Mouse (Mus musculus): Measurements from ENCODE around the gene Gm43951. TPM values are rescaled to one million over a fixed set of nuclear protein-coding genes. Genes with fewer than 3 reads are reported as not detected.

Gm43951 gene
- total RNA-seq (2023) = under 1 TPM; 0.53 to 0.62 TPM

GRCm38 (mm10) chr11:72206341-72207203 is at the start of gene Gm43951:
Gene Gm43951 (minus strand): TSS chr11:72206840.

GRCm38 (mm10) chr11:72215410-72215797 is 8.8 kb upstream of the Gm43951 start, which contains the start of gene Med31:
Gene Med31 (minus strand): TSS chr11:72215592.

GRCm38 (mm10) chr11:72207204-72207833 is 679 bp upstream of the Gm43951 start, which contains the start of the genes 4933427D14Rik and Txndc17:
Gene 4933427D14Rik (minus strand): TSS chr11:72207459.
Gene Txndc17 (plus strand): TSS chr11:72207547.

Other genes with a start within 250 kb of the Gm43951 start
- gene Aipl1, start 169.3 kb downstream of the Gm43951 start, total RNA-seq (2023) = under 1 TPM; 0.31 to 0.49 TPM
- 10 to 100 TPM; 22.1 to 26.5 TPM for gene Pimreg, start 164.8 kb downstream of the Gm43951 start, total RNA-seq (2023)
- gene Pitpnm3, start 71.1 kb downstream of the Gm43951 start, total RNA-seq (2023) = not detected
- gene 4933427D14Rik, start 619 bp upstream of the Gm43951 start, total RNA-seq (2023) = 10 to 100 TPM in 1 of 2 experiments, 1 to 10 TPM in 1; 8.8 to 10.5 TPM
- gene Txndc17, start 707 bp upstream of the Gm43951 start, total RNA-seq (2023) = 10 to 100 TPM; 47.9 to 49.6 TPM
- gene Med31, start 8.8 kb upstream of the Gm43951 start, total RNA-seq (2023) = 10 to 100 TPM; 27.1 to 28.2 TPM
- gene Slc13a5, start 60.4 kb upstream of the Gm43951 start, total RNA-seq (2023) = 1 to 10 TPM; 1.4 to 1.6 TPM
- 10 to 100 TPM; 12.2 to 15.3 TPM for gene Xaf1, start 94.8 kb upstream of the Gm43951 start, total RNA-seq (2023)
- gene Fbxo39, start 107.6 kb upstream of the Gm43951 start, total RNA-seq (2023) = not detected
- gene Tekt1, start 155.6 kb upstream of the Gm43951 start, total RNA-seq (2023) = not detected
- under 1 TPM; 0.33 to 0.37 TPM for gene Smtnl2, start 204.9 kb upstream of the Gm43951 start, total RNA-seq (2023)
- not detected for gene Ggt6, start 228.7 kb upstream of the Gm43951 start, total RNA-seq (2023)
- gene Mybbp1a, start 234.5 kb upstream of the Gm43951 start, total RNA-seq (2023) = 10 to 100 TPM; 34.2 to 42.5 TPM

Data from neutrophil, adult 59 days (primary cell).